16 mouse cellular contexts compared by ENCODE assay signal in genomic region chr6:82715653-82716052, GRCm38 (mm10). TPM values are rescaled to one million over a fixed set of nuclear protein-coding genes. Genes with fewer than 3 reads are reported as not detected.
A peak's percentile ranks its signal among the peaks of the same experiment; 100 is the strongest.
DNase-seq lines count a peak whose midpoint lies in the region; ATAC-seq and TF ChIP-seq lines count a peak whose summit lies in the region.
"Had no signal": no experiment of that assay in that cellular context is flagged by ENCODE, and none has a peak within 500 bp of the region (broad histone marks: within the 10 kb centered on the region; RNA-seq: fewer than 3 reads in every experiment).

No protein-coding gene starts in this region.

- 0 out of 2 replicates have a peak, but pooled peaks cover 6% of the 10 kb centered on the region for H3K4me1 ChIP-seq in kidney, postnatal 0 days (replicated peaks; ENCODE audit: insufficient read depth, low read length)
- peaks cover 3 to 24% of the 10 kb centered on the region in 2 experiments; a peak in 3 of 4 replicates for H3K4me1 ChIP-seq in MEL (ENCODE audit: control insufficient read depth in 1 of 2, insufficient read depth in 2 of 2, low read length in 2 of 2)
- H3K4me1 ChIP-seq in intestine, embryonic 15.5 days (replicated peaks) = 0 out of 2 replicates have a peak, but pooled peaks cover 2% of the 10 kb centered on the region
- H3K4me1 ChIP-seq in stomach, embryonic 15.5 days = no peaks in the 10 kb centered on the region
- H3K4me1 ChIP-seq: embryonic facial prominence, embryonic 13.5 days; forebrain, embryonic 13.5 days; liver, embryonic 12.5 days; midbrain, embryonic 15.5 days had no signal

- DNase-seq in kidney, postnatal 0 days (ENCODE audit: low spot score) = peak; percentile 26
- DNase-seq in kidney, postnatal 10 days = no peak
- peak; percentile 83 for DNase-seq in MEL (ENCODE audit: low read depth, low spot score)
- DNase-seq in spleen, adult 18-20 months = no peak
- DNase-seq in layer of hippocampus, postnatal 36 days = no peak
- DNase-seq in spleen, postnatal 14 days (ENCODE audit: low spot score in 2 of 2) = no peak
- DNase-seq: adrenal gland, postnatal 14 days; heart, adult 18-20 months had no signal

- H3K79me2 ChIP-seq in MEL (ENCODE audit: control insufficient read depth, insufficient read depth, low read length, poor library complexity) = no peaks in the 10 kb centered on the region

- H3K4me3 ChIP-seq in kidney, postnatal 0 days (replicated peaks; ENCODE audit: low read depth, low read length) = no peak overlapping the region
- H3K4me3 ChIP-seq in MEL (ENCODE audit: control insufficient read depth in 1 of 2, insufficient read depth in 1 of 2, low read depth in 2 of 2, low read length in 2 of 2) = no peak overlapping the region
- H3K4me3 ChIP-seq in intestine, embryonic 15.5 days (replicated peaks) = no peak overlapping the region
- no peak overlapping the region for H3K4me3 ChIP-seq in stomach, embryonic 15.5 days (replicated peaks)
- H3K4me3 ChIP-seq: embryonic facial prominence, embryonic 13.5 days; forebrain, embryonic 13.5 days; liver, embryonic 12.5 days; midbrain, embryonic 15.5 days had no signal

- H3K36me3 ChIP-seq in kidney, postnatal 0 days (ENCODE audit: insufficient read depth, low read length) = no peaks in the 10 kb centered on the region
- H3K36me3 ChIP-seq in MEL (ENCODE audit: control insufficient read depth in 1 of 2, insufficient read depth in 2 of 2, low read length in 2 of 2) = peaks cover 0 to 11% of the 10 kb centered on the region in 2 experiments; a peak in 2 of 4 replicates
- no peaks in the 10 kb centered on the region for H3K36me3 ChIP-seq in intestine, embryonic 15.5 days
- no peaks in the 10 kb centered on the region for H3K36me3 ChIP-seq in stomach, embryonic 15.5 days
- H3K36me3 ChIP-seq: embryonic facial prominence, embryonic 13.5 days; liver, embryonic 12.5 days; midbrain, embryonic 15.5 days had no signal

- TF ChIP-seq RAD21 in MEL (IDR thresholded peaks at IDR 0.05; ENCODE audit: low read depth, low read length) = no peak

- H3K27me3 ChIP-seq in kidney, postnatal 0 days (ENCODE audit: insufficient read depth, low read length) = no peaks in the 10 kb centered on the region
- no peaks in the 10 kb centered on the region for H3K27me3 ChIP-seq in MEL (ENCODE audit: control insufficient read depth in 1 of 2, insufficient read depth in 2 of 2, low read length in 2 of 2)
- H3K27me3 ChIP-seq in intestine, embryonic 15.5 days (replicated peaks) = no peaks in the 10 kb centered on the region
- H3K27me3 ChIP-seq in stomach, embryonic 15.5 days (replicated peaks) = no peaks in the 10 kb centered on the region
- H3K27me3 ChIP-seq: embryonic facial prominence, embryonic 13.5 days; forebrain, embryonic 13.5 days; liver, embryonic 12.5 days; midbrain, embryonic 15.5 days had no signal

- no peak for TF ChIP-seq POLR2A in MEL (IDR thresholded peaks at IDR 0.05; ENCODE audit: control insufficient read depth in 1 of 2, insufficient read depth in 1 of 2, low read depth in 1 of 2, low read length in 2 of 2, poor library complexity in 1 of 2)

- no peak; a peak in 1 of 4 replicates for TF ChIP-seq EP300 in MEL (IDR thresholded peaks at IDR 0.05; ENCODE audit: low read depth in 1 of 2, low read length in 2 of 2)

- H3K27ac ChIP-seq in kidney, postnatal 0 days = no peak overlapping the region
- H3K27ac ChIP-seq in MEL (ENCODE audit: control insufficient read depth, low read depth, low read length) = no peak overlapping the region
- peak overlapping the region; percentile 44; the same call in 1 of the 2 replicates for H3K27ac ChIP-seq in intestine, embryonic 15.5 days
- H3K27ac ChIP-seq in stomach, embryonic 15.5 days = peak overlapping the region; percentile 64; the same call in 1 of the 2 replicates
- H3K27ac ChIP-seq: embryonic facial prominence, embryonic 13.5 days; forebrain, embryonic 13.5 days; hindbrain, embryonic 14.5 days; liver, embryonic 12.5 days; midbrain, embryonic 15.5 days had no signal

- no peak for TF ChIP-seq CTCF in kidney, postnatal 0 days (IDR thresholded peaks at IDR 0.05; ENCODE audit: low read depth)
- no peak for TF ChIP-seq CTCF in MEL (IDR thresholded peaks at IDR 0.05 in 2 of 3, conservative IDR thresholded peaks at IDR 0.05 in 1 of 3; ENCODE audit: control insufficient read depth in 1 of 3, insufficient read depth in 1 of 3, low read depth in 2 of 3, low read length in 3 of 3, poor library complexity in 1 of 3, severe bottlenecking in 1 of 3)

- no peaks in the 10 kb centered on the region for H3K9me3 ChIP-seq in kidney, postnatal 0 days (replicated peaks; ENCODE audit: low read length)
- no peaks in the 10 kb centered on the region for H3K9me3 ChIP-seq in MEL (replicated peaks; ENCODE audit: insufficient read depth, low read length)
- no peaks in the 10 kb centered on the region for H3K9me3 ChIP-seq in intestine, embryonic 15.5 days
- no peaks in the 10 kb centered on the region for H3K9me3 ChIP-seq in stomach, embryonic 15.5 days
- H3K9me3 ChIP-seq: embryonic facial prominence, embryonic 13.5 days; forebrain, embryonic 13.5 days; liver, embryonic 12.5 days; midbrain, embryonic 15.5 days had no signal

- H3K4me2 ChIP-seq in kidney, postnatal 0 days (ENCODE audit: low read length) = no peak overlapping the region
- H3K4me2 ChIP-seq in intestine, embryonic 15.5 days (replicated peaks) = no peak overlapping the region
- H3K4me2 ChIP-seq in stomach, embryonic 15.5 days = no peak overlapping the region
- H3K4me2 ChIP-seq: embryonic facial prominence, embryonic 13.5 days; forebrain, embryonic 13.5 days; hindbrain, embryonic 14.5 days; liver, embryonic 12.5 days; midbrain, embryonic 15.5 days had no signal

- peak; percentile 57; the same call in 1 of the 2 replicates for ATAC-seq in kidney, postnatal 0 days (replicated peaks; ENCODE audit: low FRiP score, low read depth)
- ATAC-seq in intestine, embryonic 15.5 days = peak; percentile 54; the same call in 1 of the 2 replicates
- peak; percentile 67; the same call in 1 of the 2 replicates for ATAC-seq in stomach, embryonic 15.5 days (ENCODE audit: insufficient read depth, low FRiP score, low read depth)
- ATAC-seq: CD4-positive, CD25-positive, alpha-beta regulatory T cell, adult 4 months; forebrain, embryonic 13.5 days; liver, embryonic 12.5 days; midbrain, embryonic 15.5 days had no signal

- H3K9ac ChIP-seq in kidney, postnatal 0 days (ENCODE audit: low read depth, low read length) = no peak overlapping the region
- H3K9ac ChIP-seq in MEL (ENCODE audit: control insufficient read depth, low read depth, low read length, poor library complexity, severe bottlenecking) = no peak overlapping the region
- H3K9ac ChIP-seq in intestine, embryonic 15.5 days = no peak overlapping the region
- H3K9ac ChIP-seq in stomach, embryonic 15.5 days = no peak overlapping the region
- H3K9ac ChIP-seq: embryonic facial prominence, embryonic 13.5 days; forebrain, embryonic 13.5 days; hindbrain, embryonic 14.5 days; liver, embryonic 12.5 days; midbrain, embryonic 15.5 days had no signal

- 61% methylated on average over 3 of the region's 3 CpGs for WGBS in kidney, postnatal 0 days
- WGBS in intestine, embryonic 15.5 days = 80% methylated on average over 3 of the region's 3 CpGs
- 69% methylated on average over 3 of the region's 3 CpGs for WGBS in stomach, embryonic 15.5 days

TF ChIP-seq in MEL, 35 proteins besides CTCF, POLR2A, EP300 and RAD21 (continues in another document):
- TF ChIP-seq ZC3H11A (IDR thresholded peaks at IDR 0.05; ENCODE audit: low read depth, low read length) (no peak), HCFC1 (IDR thresholded peaks at IDR 0.05; ENCODE audit: low read depth, low read length) (peak; percentile 21; the same call in 1 of the 2 replicates), CHD2 (IDR thresholded peaks at IDR 0.05; ENCODE audit: low read length) (no peak; the same call in 1 of the 2 replicates), SMC3 (IDR thresholded peaks at IDR 0.05; ENCODE audit: low read depth, low read length) (no peak), MEF2A (IDR thresholded peaks at IDR 0.05; ENCODE audit: extremely low read depth, insufficient replicate concordance, low read depth, low read length, poor library complexity, severe bottlenecking) (no peak), JUND (IDR thresholded peaks at IDR 0.05; ENCODE audit: low read depth, low read length) (no peak), ZMIZ1 (IDR thresholded peaks at IDR 0.05; ENCODE audit: low read depth, low read length) (no peak), CHD1 (IDR thresholded peaks at IDR 0.05; ENCODE audit: low read depth, low read length) (no peak), GATA1 (IDR thresholded peaks at IDR 0.05; ENCODE audit: low read depth, low read length) (0 out of 2 replicates have a peak, but pooled peaks have one; percentile 18), KAT2A (conservative IDR thresholded peaks at IDR 0.05; ENCODE audit: low read depth, low read length) (no peak), ZNF384 (IDR thresholded peaks at IDR 0.05; ENCODE audit: low read depth, low read length) (0 out of 2 replicates have a peak, but pooled peaks have one; percentile 7), TBP (IDR thresholded peaks at IDR 0.05; ENCODE audit: low read depth, low read length) (no peak), ETS1 (IDR thresholded peaks at IDR 0.05; ENCODE audit: low read depth, low read length) (peak; percentile 80), MXI1 (IDR thresholded peaks at IDR 0.05; ENCODE audit: low read depth, low read length) (no peak), RCOR1 (IDR thresholded peaks at IDR 0.05; ENCODE audit: low read depth, low read length) (no peak), ELF1 (IDR thresholded peaks at IDR 0.05; ENCODE audit: low read depth, low read length) (no peak), MYB (IDR thresholded peaks at IDR 0.05; ENCODE audit: low read depth, low read length) (no peak)

RNA-seq across cellular contexts. Expression of gene Pole4, which starts 10.5 kb away (rescaled TPM):
- 117 and 123 TPM in 2 replicates for polyA plus RNA-seq in kidney, postnatal 0 days (2015; fragmentation: Nextera tagmentation; extraction: Ambion mirVana)
- 65.7 and 67.2 TPM in 2 replicates for total RNA-seq in MEL (2012; rRNA removed)
- polyA plus RNA-seq in MEL (2012; ENCODE audit: insufficient read depth in 1 of 2, insufficient read length in 2 of 2, low read depth in 1 of 2, low replicate concordance in 2 of 2, missing spikeins in 1 of 2) = 10 to 100 TPM in 1 of 2 experiments, not detected in 1; 76.7 TPM
- polyA plus RNA-seq in intestine, embryonic 15.5 days (2015; fragmentation: Nextera tagmentation; extraction: Ambion mirVana) = 96.4 and 101 TPM in 2 replicates
- 98.5 and 110 TPM in 2 replicates for polyA plus RNA-seq in stomach, embryonic 15.5 days (2015; fragmentation: Nextera tagmentation; extraction: Ambion mirVana)
- total RNA-seq in layer of hippocampus, postnatal 36 days (2021) = 10 to 100 TPM; 34.3 to 35.3 TPM

RNA-seq across cellular contexts. Expression of gene Hk2, which starts 58.6 kb away (rescaled TPM):
- polyA plus RNA-seq in kidney, postnatal 0 days (2015; fragmentation: Nextera tagmentation; extraction: Ambion mirVana) = 4.0 and 4.5 TPM in 2 replicates
- total RNA-seq in MEL (2012; rRNA removed) = 51.6 and 75.6 TPM in 2 replicates
- polyA plus RNA-seq in MEL (2012; ENCODE audit: insufficient read depth in 1 of 2, insufficient read length in 2 of 2, low read depth in 1 of 2, low replicate concordance in 2 of 2, missing spikeins in 1 of 2) = 10 to 100 TPM in 1 of 2 experiments, not detected in 1; 44.2 TPM
- polyA plus RNA-seq in intestine, embryonic 15.5 days (2015; fragmentation: Nextera tagmentation; extraction: Ambion mirVana) = 18.8 and 22.0 TPM in 2 replicates
- 22.3 and 23.8 TPM in 2 replicates for polyA plus RNA-seq in stomach, embryonic 15.5 days (2015; fragmentation: Nextera tagmentation; extraction: Ambion mirVana)
- total RNA-seq in layer of hippocampus, postnatal 36 days (2021) = 1 to 10 TPM; 6.9 to 8.3 TPM

Comparison
In these comparisons a context has a peak if more than half of its experiments do, and no peak if none do; other contexts are left out.
1. DNase-seq: peak in kidney, postnatal 0 days (single experiment) and MEL (single experiment); none in kidney, postnatal 10 days (single experiment), spleen, adult 18-20 months (0 of 2), layer of hippocampus, postnatal 36 days (0 of 2) and spleen, postnatal 14 days (0 of 2).
2. H3K27ac ChIP-seq: peak in intestine, embryonic 15.5 days (single experiment) and stomach, embryonic 15.5 days (single experiment); none in kidney, postnatal 0 days (single experiment) and MEL (single experiment).
3. Peak in every context shown above with its lines, with median percentiles within 50 percentile points of each other: ATAC-seq.